In genomic region chr2:118179472-118179871, GRCm38 (mm10) we compare ENCODE assay signal across 9 mouse cellular contexts.
DNase-seq lines count a peak whose midpoint lies in the region; ATAC-seq lines count a peak whose summit lies in the region.
"Had no signal": no experiment of that assay in that cellular context is flagged by ENCODE, and none has a peak within 500 bp of the region (broad histone marks: within the 10 kb centered on the region; RNA-seq: fewer than 3 reads in every experiment).

No protein-coding gene starts in this region.

- DNase-seq in heart, postnatal 4 days, result no peak
- no peak for DNase-seq in T-cell, adult 2 months (ENCODE audit: low spot score)
- no peak for DNase-seq in frontal cortex, postnatal 25 days (ENCODE audit: low spot score in 2 of 2)
- DNase-seq in layer of hippocampus, postnatal 14 days (ENCODE audit: low spot score in 2 of 2), result no peak

- no peaks in the 10 kb centered on the region for H3K27me3 ChIP-seq in heart, embryonic 13.5 days (replicated peaks)
- no peaks in the 10 kb centered on the region for H3K27me3 ChIP-seq in hindbrain, embryonic 12.5 days
- no peaks in the 10 kb centered on the region for H3K27me3 ChIP-seq in limb, embryonic 15.5 days
- no peaks in the 10 kb centered on the region for H3K27me3 ChIP-seq in stomach, embryonic 15.5 days (replicated peaks)
- H3K27me3 ChIP-seq: CH12.LX had no signal

- H3K4me3 ChIP-seq in heart, embryonic 13.5 days, result peak overlapping the region; percentile 38
- H3K4me3 ChIP-seq in hindbrain, embryonic 12.5 days, result no peak overlapping the region
- H3K4me3 ChIP-seq in limb, embryonic 15.5 days, result peak overlapping the region; percentile 17; the same call in 1 of the 2 replicates
- H3K4me3 ChIP-seq in stomach, embryonic 15.5 days (replicated peaks), result 0 out of 2 replicates have a peak overlapping the region, but pooled peaks have one; percentile 17

- peak overlapping the region; percentile 67 for H3K27ac ChIP-seq in heart, embryonic 13.5 days (replicated peaks)
- no peak overlapping the region for H3K27ac ChIP-seq in hindbrain, embryonic 12.5 days
- peak overlapping the region; percentile 35; the same call in 1 of the 2 replicates for H3K27ac ChIP-seq in limb, embryonic 15.5 days
- H3K27ac ChIP-seq in stomach, embryonic 15.5 days, result no peak overlapping the region

- H3K4me2 ChIP-seq in heart, embryonic 13.5 days, result peak overlapping the region; percentile 65
- H3K4me2 ChIP-seq in hindbrain, embryonic 12.5 days (replicated peaks), result peak overlapping the region; percentile 41
- peak overlapping the region; percentile 25 for H3K4me2 ChIP-seq in limb, embryonic 15.5 days
- peak overlapping the region; percentile 46 for H3K4me2 ChIP-seq in stomach, embryonic 15.5 days

- WGBS in heart, embryonic 13.5 days, result 3% methylated on average over 10 of the region's 10 CpGs
- 3% methylated on average over 6 of the region's 10 CpGs for WGBS in hindbrain, embryonic 12.5 days
- 3% methylated on average over 8 of the region's 10 CpGs for WGBS in limb, embryonic 15.5 days
- 3% methylated on average over 8 of the region's 10 CpGs for WGBS in stomach, embryonic 15.5 days

- peaks cover 6% of the 10 kb centered on the region; the same call in 1 of the 2 replicates for H3K4me1 ChIP-seq in heart, embryonic 13.5 days
- H3K4me1 ChIP-seq in hindbrain, embryonic 12.5 days, result no peaks in the 10 kb centered on the region
- H3K4me1 ChIP-seq in limb, embryonic 15.5 days, result peaks cover 9% of the 10 kb centered on the region; the same call in 1 of the 2 replicates
- no peaks in the 10 kb centered on the region for H3K4me1 ChIP-seq in stomach, embryonic 15.5 days

- 0 out of 2 replicates have a peak overlapping the region, but pooled peaks have one; percentile 47 for H3K9ac ChIP-seq in heart, embryonic 13.5 days
- H3K9ac ChIP-seq in hindbrain, embryonic 12.5 days, result no peak overlapping the region
- no peak overlapping the region for H3K9ac ChIP-seq in limb, embryonic 15.5 days
- no peak overlapping the region for H3K9ac ChIP-seq in stomach, embryonic 15.5 days

- H3K36me3 ChIP-seq in heart, embryonic 13.5 days, result no peaks in the 10 kb centered on the region
- no peaks in the 10 kb centered on the region for H3K36me3 ChIP-seq in hindbrain, embryonic 12.5 days
- H3K36me3 ChIP-seq in limb, embryonic 15.5 days, result no peaks in the 10 kb centered on the region
- no peaks in the 10 kb centered on the region for H3K36me3 ChIP-seq in stomach, embryonic 15.5 days

- H3K9me3 ChIP-seq in heart, embryonic 13.5 days, result 0 out of 2 replicates have a peak, but pooled peaks cover 5% of the 10 kb centered on the region
- H3K9me3 ChIP-seq in hindbrain, embryonic 12.5 days (replicated peaks), result no peaks in the 10 kb centered on the region
- H3K9me3 ChIP-seq in limb, embryonic 15.5 days, result no peaks in the 10 kb centered on the region
- H3K9me3 ChIP-seq in stomach, embryonic 15.5 days, result no peaks in the 10 kb centered on the region

- ATAC-seq in heart, embryonic 13.5 days (ENCODE audit: extremely low read depth, insufficient number of reproducible peaks, low FRiP score, low TSS enrichment), result no peak
- no peak for ATAC-seq in hindbrain, embryonic 12.5 days (ENCODE audit: low FRiP score)
- no peak for ATAC-seq in limb, embryonic 15.5 days (ENCODE audit: insufficient number of reproducible peaks, low FRiP score, low TSS enrichment, low read depth)
- ATAC-seq in stomach, embryonic 15.5 days (ENCODE audit: insufficient read depth, low FRiP score, low read depth), result 0 out of 2 replicates have a peak, but pooled peaks have one; percentile 22

Comparison
In these comparisons a context has a peak if more than half of its experiments do, and no peak if none do; other contexts are left out.
1. H3K27ac ChIP-seq: peak in heart, embryonic 13.5 days (single experiment) and limb, embryonic 15.5 days (single experiment); none in hindbrain, embryonic 12.5 days (single experiment) and stomach, embryonic 15.5 days (single experiment).
2. Peak in every context shown above with its lines, with median percentiles within 50 percentile points of each other: H3K4me2 ChIP-seq.